12 mouse cellular contexts compared by ENCODE assay signal in the genomic region with DNA sequence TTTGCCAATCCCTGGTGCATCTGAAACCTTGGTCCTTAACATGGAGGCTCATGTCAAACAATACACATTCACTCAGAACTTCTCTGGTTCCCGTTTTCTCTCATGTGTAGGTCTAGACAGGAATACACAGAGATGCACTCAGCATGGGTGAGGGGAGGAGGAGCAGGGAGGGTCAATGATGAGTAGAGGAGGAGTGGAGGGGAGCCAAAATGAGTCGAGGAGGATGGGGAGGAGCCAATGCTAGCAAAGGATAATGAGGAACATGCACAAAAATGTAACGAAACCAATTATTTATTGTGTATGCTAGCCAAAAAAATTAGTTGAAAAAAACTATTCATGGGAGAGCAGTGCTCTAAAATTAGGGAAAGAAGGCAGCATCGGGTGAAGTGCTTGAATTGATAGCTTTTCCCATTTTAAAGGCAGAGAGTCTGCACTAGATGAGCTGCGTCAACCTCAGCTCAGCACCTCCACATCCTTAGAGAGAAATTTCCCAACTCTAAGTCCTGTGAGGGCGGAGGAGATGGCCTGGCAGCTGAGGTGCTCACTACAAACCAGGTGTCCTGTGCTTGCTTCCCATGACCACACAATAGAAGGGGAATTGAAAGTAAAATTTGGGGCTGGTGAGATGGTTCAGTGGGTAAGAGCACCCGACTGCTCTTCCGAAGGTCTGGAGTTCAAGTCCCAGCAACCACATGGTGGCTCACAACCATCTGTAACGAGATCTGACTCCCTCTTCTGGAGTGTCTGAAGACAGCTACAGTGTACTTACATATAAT.
"Had no signal": no experiment of that assay in that cellular context is flagged by ENCODE, and none has a peak within 500 bp of the region (broad histone marks: within the 10 kb centered on the region; RNA-seq: fewer than 3 reads in every experiment).

No protein-coding gene starts in this region.

- H3K9me3 ChIP-seq: midbrain, embryonic 13.5 days; midbrain, embryonic 15.5 days; neural tube, embryonic 12.5 days had no signal

- DNase-seq: lung, adult 18-20 months; lung, embryonic 14.5 days; lung, postnatal 10 days; lung, postnatal 4 days; right cerebral cortex, postnatal 14 days; thymus, adult 18-20 months; thymus, postnatal 14 days; thymus, postnatal 36 days had no signal

- H3K9ac ChIP-seq: lung, embryonic 14.5 days; midbrain, embryonic 13.5 days; midbrain, embryonic 15.5 days; neural tube, embryonic 12.5 days had no signal

- H3K27ac ChIP-seq: midbrain, embryonic 13.5 days; midbrain, embryonic 15.5 days; neural tube, embryonic 12.5 days had no signal

- H3K36me3 ChIP-seq: midbrain, embryonic 13.5 days; midbrain, embryonic 15.5 days; neural tube, embryonic 12.5 days had no signal

- ATAC-seq: midbrain, embryonic 13.5 days; midbrain, embryonic 15.5 days had no signal

- H3K4me1 ChIP-seq: neural tube, embryonic 12.5 days had no signal

- H3K27me3 ChIP-seq: midbrain, embryonic 13.5 days; midbrain, embryonic 15.5 days; neural tube, embryonic 12.5 days had no signal

- H3K4me2 ChIP-seq: lung, embryonic 14.5 days; midbrain, embryonic 11.5 days; midbrain, embryonic 13.5 days; midbrain, embryonic 15.5 days; neural tube, embryonic 12.5 days had no signal

- H3K4me3 ChIP-seq: midbrain, embryonic 13.5 days; midbrain, embryonic 15.5 days; neural tube, embryonic 12.5 days had no signal
